Mouse (Mus musculus): ENCODE measurements around the gene Suv39h2.

Gene Suv39h2

GRCm38 (mm10) chr2:3474861-3475283 is at the start of gene Suv39h2:
Gene Suv39h2 (minus strand): TSS chr2:3475031.
- DNase-seq (ENCODE audit: low spot score): peak; percentile 98

GRCm38 (mm10) chr2:3522558-3522957 is 47.7 kb upstream of the Suv39h2 start:
- no peak for DNase-seq (ENCODE audit: low spot score)

- peak; percentile 98 for DNase-seq (ENCODE audit: low spot score)
Observed at GRCm38 (mm10) chr2:3512552-3513454, 38.0 kb upstream of the Suv39h2 start, which contains the start of the genes Gm45902, Hspa14 and Cdnf. Gene Gm45902 (minus strand): TSS chr2:3512790. Gene Hspa14 (minus strand): TSS chr2:3512814. Gene Cdnf (plus strand): TSS chr2:3513030.

GRCm38 (mm10) chr2:3512076-3512475 is 37.2 kb upstream of the Suv39h2 start:
- DNase-seq (ENCODE audit: low spot score): peak; percentile 64

- no peak for DNase-seq (ENCODE audit: low spot score)
Observed at GRCm38 (mm10) chr2:3500886-3501285, 26.1 kb upstream of the Suv39h2 start.

GRCm38 (mm10) chr2:3499543-3499942 is 24.7 kb upstream of the Suv39h2 start:
- no peak for DNase-seq (ENCODE audit: low spot score)

GRCm38 (mm10) chr2:3493833-3494409 is 19.1 kb upstream of the Suv39h2 start:
- DNase-seq (ENCODE audit: low spot score): no peak

GRCm38 (mm10) chr2:3489816-3490215 is 15.0 kb upstream of the Suv39h2 start:
- DNase-seq (ENCODE audit: low spot score): peak; percentile 67

GRCm38 (mm10) chr2:3480239-3480638 is 5.4 kb upstream of the Suv39h2 start:
- no peak for DNase-seq (ENCODE audit: low spot score)

GRCm38 (mm10) chr2:3475746-3476251 is 968 bp upstream of the Suv39h2 start:
- DNase-seq (ENCODE audit: low spot score): no peak

- DNase-seq (ENCODE audit: low spot score): peak; percentile 65
Observed at GRCm38 (mm10) chr2:3474361-3474805, 448 bp downstream of the Suv39h2 start.

GRCm38 (mm10) chr2:3473891-3474290 is 940 bp downstream of the Suv39h2 start:
- no peak for DNase-seq (ENCODE audit: low spot score)

- DNase-seq (ENCODE audit: low spot score): no peak
Observed at GRCm38 (mm10) chr2:3456590-3456989, 18.2 kb downstream of the Suv39h2 start.

- DNase-seq (ENCODE audit: low spot score): no peak
Observed at GRCm38 (mm10) chr2:3453096-3453495, 21.7 kb downstream of the Suv39h2 start.

GRCm38 (mm10) chr2:3449431-3449830 is 25.4 kb downstream of the Suv39h2 start:
- DNase-seq (ENCODE audit: low spot score): no peak

GRCm38 (mm10) chr2:3445984-3446383 is 28.8 kb downstream of the Suv39h2 start:
- DNase-seq (ENCODE audit: low spot score): no peak

GRCm38 (mm10) chr2:3444206-3444605 is 30.6 kb downstream of the Suv39h2 start:
- no peak for DNase-seq (ENCODE audit: low spot score)

- DNase-seq (ENCODE audit: low spot score): no peak
Observed at GRCm38 (mm10) chr2:3437956-3438355, 36.9 kb downstream of the Suv39h2 start.

- no peak for DNase-seq (ENCODE audit: low spot score)
Observed at GRCm38 (mm10) chr2:3435369-3436061, 39.3 kb downstream of the Suv39h2 start.

- DNase-seq (ENCODE audit: low spot score): no peak
Observed at GRCm38 (mm10) chr2:3430956-3431355, 43.9 kb downstream of the Suv39h2 start.

GRCm38 (mm10) chr2:3424579-3424910 is 50.3 kb downstream of the Suv39h2 start:
- DNase-seq (ENCODE audit: low spot score): no peak

- DNase-seq (ENCODE audit: low spot score): peak; percentile 94
Observed at GRCm38 (mm10) chr2:3423841-3424578, 50.8 kb downstream of the Suv39h2 start, which contains the start of gene Dclre1c. Gene Dclre1c (plus strand): TSS chr2:3424131.

All from retina, embryonic 14.5 days (tissue).